Mouse (Mus musculus): Measurements from ENCODE around the gene Gpr84. TPM values are rescaled to one million over a fixed set of nuclear protein-coding genes. Genes with fewer than 3 reads are reported as not detected.

The Gpr84 gene
- polyA plus RNA-seq, 1 experiment = 0.62 TPM

DNA sequence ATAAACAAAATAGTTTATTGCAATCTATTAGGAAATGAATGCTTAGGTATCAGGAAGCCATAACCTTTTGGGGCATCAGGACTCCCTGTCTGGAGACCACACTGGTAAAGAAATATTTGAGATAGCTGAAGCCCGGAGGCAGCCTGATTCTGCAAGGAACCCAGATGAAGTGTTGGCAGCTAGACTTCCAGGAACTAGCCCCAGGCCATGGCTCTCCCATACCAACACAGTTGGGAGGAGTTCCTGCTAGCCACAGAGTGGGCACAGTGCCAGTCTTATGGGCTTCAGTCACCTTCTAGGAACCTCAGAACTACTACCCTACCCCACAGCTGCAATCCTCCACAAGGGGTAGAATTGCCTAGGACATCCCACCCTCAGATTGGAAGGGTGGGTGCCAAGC lies 50.4 kb downstream of the Gpr84 start:
- H3K27ac ChIP-seq (ENCODE audit: insufficient read depth, low read length) = no peak overlapping the region
- no peaks in the 10 kb centered on the region for H3K27me3 ChIP-seq (ENCODE audit: control insufficient read depth, insufficient read depth, low read length)
- 27% methylated on average over 1 of the region's 1 CpGs for WGBS
- DNase-seq = no peak
- H3K4me1 ChIP-seq (ENCODE audit: control insufficient read depth, insufficient read depth, low read length) = peaks cover 5% of the 10 kb centered on the region; the same call in 1 of the 2 replicates
- no peak overlapping the region for H3K4me3 ChIP-seq (replicated peaks; ENCODE audit: insufficient read depth, low read depth, low read length)
- no peak for TF ChIP-seq CTCF (IDR thresholded peaks at IDR 0.05; ENCODE audit: borderline replicate concordance, insufficient read depth, low read depth, low read length)
- no peak for TF ChIP-seq POLR2A (IDR thresholded peaks at IDR 0.05; ENCODE audit: borderline replicate concordance, insufficient read depth, low read length)

DNA sequence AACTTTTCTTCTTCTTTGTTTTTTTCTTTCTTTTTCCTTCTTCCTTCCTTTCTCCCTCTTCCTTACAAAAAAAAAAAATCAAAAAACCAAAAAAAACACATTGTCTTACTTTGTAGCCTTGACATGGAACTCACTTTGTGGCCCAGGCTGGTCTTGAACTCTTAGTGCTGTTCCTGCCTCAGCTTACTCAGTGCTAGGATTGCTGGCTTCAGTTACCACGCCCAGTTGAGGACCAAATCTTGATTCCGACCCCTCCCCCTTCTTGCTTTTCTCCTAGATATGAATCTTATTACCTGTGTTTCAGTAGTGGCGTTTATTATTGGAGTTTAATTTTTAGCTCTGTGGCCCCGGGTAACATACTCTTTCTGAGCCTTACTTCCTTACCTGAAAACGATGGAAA lies 51.2 kb downstream of the Gpr84 start:
- 80% methylated on average over 5 of the region's 5 CpGs for WGBS
- Histone ChIP-seq H3K27me3 (ENCODE audit: control insufficient read depth, insufficient read depth, low read length) (no peaks in the 10 kb centered on the region; the same call in 1 of the 2 replicates), H3K4me1 (ENCODE audit: control insufficient read depth, insufficient read depth, low read length) (peaks cover 7% of the 10 kb centered on the region; the same call in 1 of the 2 replicates), H3K27ac (ENCODE audit: insufficient read depth, low read length) (no peak overlapping the region), H3K4me3 (replicated peaks; ENCODE audit: insufficient read depth, low read depth, low read length) (no peak overlapping the region)
- TF ChIP-seq POLR2A (IDR thresholded peaks at IDR 0.05; ENCODE audit: borderline replicate concordance, insufficient read depth, low read length) = no peak
- TF ChIP-seq CTCF (IDR thresholded peaks at IDR 0.05; ENCODE audit: borderline replicate concordance, insufficient read depth, low read depth, low read length) = no peak
- DNase-seq = no peak

Other genes starting within 250 kb of the Gpr84 start
- 17.8 and 20.1 TPM in 2 replicates for gene Smug1, start 143.5 kb downstream of the Gpr84 start, polyA plus RNA-seq (2012; rRNA removed)
- 49.4 and 52.7 TPM in 2 replicates for gene Cbx5, start 70.8 kb downstream of the Gpr84 start, polyA plus RNA-seq (2012; rRNA removed)
- gene Hnrnpa1, start 70.2 kb downstream of the Gpr84 start, polyA plus RNA-seq (2012; rRNA removed) = 318 and 320 TPM in 2 replicates
- gene Nfe2, start 52.2 kb downstream of the Gpr84 start, polyA plus RNA-seq (2012; rRNA removed) = 0.28 and 0.57 TPM in 2 replicates
- gene Copz1, start 37.9 kb downstream of the Gpr84 start, polyA plus RNA-seq (2012; rRNA removed) = 110 and 117 TPM in 2 replicates
- 91.4 and 96.6 TPM in 2 replicates for gene Zfp385a, start 29.5 kb upstream of the Gpr84 start, polyA plus RNA-seq (2012; rRNA removed)
- 1.6 TPM in 2 replicates for gene Itga5, start 56.2 kb upstream of the Gpr84 start, polyA plus RNA-seq (2012; rRNA removed)
- gene Gtsf1, start 119.9 kb upstream of the Gpr84 start, polyA plus RNA-seq (2012; rRNA removed) = 0.16 TPM in 1 of 2 replicates, not detected in the other
- 0.38 and 1.4 TPM in 2 replicates for gene Gtsf2, start 137.9 kb upstream of the Gpr84 start, polyA plus RNA-seq (2012; rRNA removed)
- gene Nckap1l, start 143.2 kb upstream of the Gpr84 start, polyA plus RNA-seq (2012; rRNA removed) = 2.0 and 2.2 TPM in 2 replicates
- gene Pde1b, start 192.4 kb upstream of the Gpr84 start, polyA plus RNA-seq (2012; rRNA removed) = 57.5 and 62.5 TPM in 2 replicates
- 28.3 and 30.0 TPM in 2 replicates for gene Ppp1r1a, start 227.4 kb upstream of the Gpr84 start, polyA plus RNA-seq (2012; rRNA removed)

All from cerebellum, adult 2 months (tissue).